9 mouse cellular contexts compared by ENCODE assay signal in genomic region chr4:63399691-63400270, GRCm38 (mm10). TPM values are rescaled to one million over a fixed set of nuclear protein-coding genes. Genes with fewer than 3 reads are reported as not detected.
DNase-seq lines count a peak whose midpoint lies in the region; ATAC-seq and TF ChIP-seq lines count a peak whose summit lies in the region.
"Had no signal": no experiment of that assay in that cellular context is flagged by ENCODE, and none has a peak within 500 bp of the region (broad histone marks: within the 10 kb centered on the region; RNA-seq: fewer than 3 reads in every experiment).

No protein-coding gene starts in this region.

- no peaks in the 10 kb centered on the region for H3K9me3 ChIP-seq in heart, embryonic 13.5 days
- no peaks in the 10 kb centered on the region for H3K9me3 ChIP-seq in liver, embryonic 16.5 days (replicated peaks; ENCODE audit: control insufficient read depth, low read length)

- peaks cover 38% of the 10 kb centered on the region for H3K4me1 ChIP-seq in bone marrow macrophage, adult 2 months (ENCODE audit: control insufficient read depth, insufficient read depth, low read length)
- H3K4me1 ChIP-seq in heart, embryonic 13.5 days, result peaks cover 60% of the 10 kb centered on the region
- H3K4me1 ChIP-seq in liver, embryonic 16.5 days (ENCODE audit: control insufficient read depth, low read depth, low read length), result peaks cover 43% of the 10 kb centered on the region

- H3K4me2 ChIP-seq in heart, embryonic 13.5 days, result peak overlapping the region; percentile 16; the same call in 1 of the 2 replicates
- H3K4me2 ChIP-seq in liver, embryonic 16.5 days (ENCODE audit: low read depth, low read length), result peak overlapping the region; percentile 1; the same call in 1 of the 2 replicates

- DNase-seq in layer of hippocampus, adult 2 months (ENCODE audit: low spot score in 2 of 2), result no peak
- DNase-seq in layer of hippocampus, adult 18-20 months (ENCODE audit: low spot score in 2 of 2), result no peak
- no peak for DNase-seq in frontal cortex, postnatal 36 days (ENCODE audit: low spot score in 2 of 2)
- no peak for DNase-seq in spleen, adult 12 weeks (ENCODE audit: low spot score)
- DNase-seq: kidney, adult 8-10 months had no signal

- H3K4me3 ChIP-seq in layer of hippocampus, adult 2 months, result no peak overlapping the region
- peak overlapping the region; percentile 61 for H3K4me3 ChIP-seq in bone marrow macrophage, adult 2 months (ENCODE audit: insufficient read depth, low read length)
- H3K4me3 ChIP-seq in heart, embryonic 13.5 days, result no peak overlapping the region
- H3K4me3 ChIP-seq in liver, embryonic 16.5 days (ENCODE audit: low read depth, low read length), result peak overlapping the region; percentile 1; the same call in 1 of the 2 replicates

- ATAC-seq in heart, embryonic 13.5 days (ENCODE audit: extremely low read depth, insufficient number of reproducible peaks, low FRiP score, low TSS enrichment), result no peak
- ATAC-seq in liver, embryonic 16.5 days (ENCODE audit: low read depth), result no peak

- no peak for TF ChIP-seq CTCF in layer of hippocampus, adult 2 months (conservative IDR thresholded peaks at IDR 0.05)
- TF ChIP-seq CTCF in bone marrow macrophage, adult 2 months (IDR thresholded peaks at IDR 0.05; ENCODE audit: low read depth, low read length), result no peak

- H3K36me3 ChIP-seq in heart, embryonic 13.5 days, result peaks cover 10% of the 10 kb centered on the region
- no peaks in the 10 kb centered on the region for H3K36me3 ChIP-seq in liver, embryonic 16.5 days (ENCODE audit: control insufficient read depth, insufficient read depth)

- H3K9ac ChIP-seq in heart, embryonic 13.5 days, result peak overlapping the region; percentile 40
- H3K9ac ChIP-seq in liver, embryonic 16.5 days (ENCODE audit: low read depth, low read length), result no peak overlapping the region

- peak overlapping the region; percentile 39; the same call in 1 of the 2 replicates for H3K27ac ChIP-seq in layer of hippocampus, adult 2 months
- peak overlapping the region; percentile 86 for H3K27ac ChIP-seq in bone marrow macrophage, adult 2 months (ENCODE audit: insufficient read depth, low read depth, low read length)
- H3K27ac ChIP-seq in heart, embryonic 13.5 days (replicated peaks), result peak overlapping the region; percentile 67
- peak overlapping the region; percentile 11 for H3K27ac ChIP-seq in liver, embryonic 16.5 days (ENCODE audit: low read length)

- WGBS in heart, embryonic 13.5 days, result 43% methylated on average over 8 of the region's 8 CpGs
- WGBS in liver, embryonic 16.5 days (ENCODE audit: insufficient replicate concordance), result 40% methylated on average over 8 of the region's 8 CpGs

- H3K27me3 ChIP-seq in heart, embryonic 13.5 days (replicated peaks), result 0 out of 2 replicates have a peak, but pooled peaks cover 3% of the 10 kb centered on the region
- H3K27me3 ChIP-seq in liver, embryonic 16.5 days (ENCODE audit: control insufficient read depth, insufficient read depth, low read depth, low read length), result no peaks in the 10 kb centered on the region

- TF ChIP-seq POLR2A in bone marrow macrophage, adult 2 months (IDR thresholded peaks at IDR 0.05; ENCODE audit: borderline replicate concordance, low read depth, low read length), result no peak

RNA-seq across cellular contexts. Expression of gene Akna, which starts 3.4 kb away (rescaled TPM):
- total RNA-seq in layer of hippocampus, adult 2 months (2021), result 1 to 10 TPM; 3.5 to 3.8 TPM
- total RNA-seq in layer of hippocampus, adult 18-20 months (2021), result 1 to 10 TPM; 3.1 to 3.8 TPM
- 33.3 and 39.4 TPM in 2 replicates for polyA plus RNA-seq in bone marrow macrophage, adult 2 months (2012; ENCODE audit: insufficient read depth, insufficient read length, missing spikeins)
- 2.8 and 3.5 TPM in 2 replicates for polyA plus RNA-seq in heart, embryonic 13.5 days (2015; fragmentation: Nextera tagmentation; extraction: Ambion mirVana)
- 5.1 and 6.1 TPM in 2 replicates for polyA plus RNA-seq in liver, embryonic 16.5 days (2015; fragmentation: Nextera tagmentation; extraction: Ambion mirVana)

RNA-seq across cellular contexts. Expression of gene Orm2, which starts 37.5 kb away (rescaled TPM):
- not detected for total RNA-seq in layer of hippocampus, adult 2 months (2021)
- total RNA-seq in layer of hippocampus, adult 18-20 months (2021), result not detected
- not detected in 2 replicates for polyA plus RNA-seq in bone marrow macrophage, adult 2 months (2012; ENCODE audit: insufficient read depth, insufficient read length, missing spikeins)
- polyA plus RNA-seq in heart, embryonic 13.5 days (2015; fragmentation: Nextera tagmentation; extraction: Ambion mirVana), result not detected in 2 replicates
- not detected in 2 replicates for polyA plus RNA-seq in liver, embryonic 16.5 days (2015; fragmentation: Nextera tagmentation; extraction: Ambion mirVana)
- polyA plus RNA-seq: neural tube, embryonic 11.5 days had no signal

RNA-seq across cellular contexts. Expression of gene Orm3, which starts 43.8 kb away (rescaled TPM):
- not detected for total RNA-seq in layer of hippocampus, adult 2 months (2021)
- total RNA-seq in layer of hippocampus, adult 18-20 months (2021), result not detected
- polyA plus RNA-seq in bone marrow macrophage, adult 2 months (2012; ENCODE audit: insufficient read depth, insufficient read length, missing spikeins), result not detected in 2 replicates
- polyA plus RNA-seq in heart, embryonic 13.5 days (2015; fragmentation: Nextera tagmentation; extraction: Ambion mirVana), result not detected in 2 replicates
- polyA plus RNA-seq in liver, embryonic 16.5 days (2015; fragmentation: Nextera tagmentation; extraction: Ambion mirVana), result not detected in 2 replicates
- polyA plus RNA-seq: neural tube, embryonic 11.5 days had no signal

RNA-seq across cellular contexts. Expression of gene Orm1, which starts 55.4 kb away (rescaled TPM):
- not detected for total RNA-seq in layer of hippocampus, adult 2 months (2021)
- total RNA-seq in layer of hippocampus, adult 18-20 months (2021), result not detected
- polyA plus RNA-seq in bone marrow macrophage, adult 2 months (2012; ENCODE audit: insufficient read depth, insufficient read length, missing spikeins), result not detected in 2 replicates
- not detected in 2 replicates for polyA plus RNA-seq in heart, embryonic 13.5 days (2015; fragmentation: Nextera tagmentation; extraction: Ambion mirVana)
- polyA plus RNA-seq in liver, embryonic 16.5 days (2015; fragmentation: Nextera tagmentation; extraction: Ambion mirVana), result 1.0 and 1.1 TPM in 2 replicates
- polyA plus RNA-seq: neural tube, embryonic 11.5 days had no signal

Comparison
In these comparisons a context has a peak if more than half of its experiments do, and no peak if none do; other contexts are left out.
1. H3K27ac ChIP-seq: peak in every context shown above with its lines; median percentile 86 in bone marrow macrophage, adult 2 months; 67 in heart, embryonic 13.5 days; 39 in layer of hippocampus, adult 2 months; 11 in liver, embryonic 16.5 days.
2. H3K4me3 ChIP-seq: peak in bone marrow macrophage, adult 2 months (single experiment) and liver, embryonic 16.5 days (single experiment); none in layer of hippocampus, adult 2 months (single experiment) and heart, embryonic 13.5 days (single experiment).